Mouse (Mus musculus) regulatory T cell (primary cell): ENCODE data around the gene Dpf1.

Source experiments
- in situ Hi-C: fragments of 300-600 bp; cut with MboI, MseI; formaldehyde crosslinking; loops from one replicate; pipeline ENCODE4 v1.15.1; 2025; ENCODE audit warnings: high pct_unique_total_duplicates

Dpf1 gene

GRCm38 (mm10) chr7:29309221-29309721 is 5.5 kb downstream of the Dpf1 start:
- in situ Hi-C loops, result no loop called here

GRCm38 (mm10) chr7:29309749-29310148 is 6.0 kb downstream of the Dpf1 start:
- in situ Hi-C loops, result no loop called here

GRCm38 (mm10) chr7:29313051-29313450 is 9.3 kb downstream of the Dpf1 start:
- in situ Hi-C loops, result no loop called here

- in situ Hi-C loops, result no loop called here
Observed at GRCm38 (mm10) chr7:29313572-29314261, 10.0 kb downstream of the Dpf1 start.

- in situ Hi-C loops, result no loop called here
Observed at GRCm38 (mm10) chr7:29314844-29315628, 11.3 kb downstream of the Dpf1 start.

- in situ Hi-C loops, result no loop called here
Observed at GRCm38 (mm10) chr7:29316137-29316734, 12.5 kb downstream of the Dpf1 start.

GRCm38 (mm10) chr7:29316976-29317375 is 13.2 kb downstream of the Dpf1 start:
- in situ Hi-C loops, result no loop called here

GRCm38 (mm10) chr7:29317558-29317957 is 13.8 kb downstream of the Dpf1 start:
- in situ Hi-C loops, result no loop called here

- in situ Hi-C loops, result no loop called here
Observed at GRCm38 (mm10) chr7:29318115-29318911, 14.6 kb downstream of the Dpf1 start.

- in situ Hi-C loops, result loop anchor here (10.0 kb wide), 1 partner anchor 1185 kb away; no protein-coding TSS in a partner anchor
Observed at GRCm38 (mm10) chr7:29319337-29320307, 15.9 kb downstream of the Dpf1 start.

- in situ Hi-C loops, result loop anchor here (10.0 kb wide), 1 partner anchor 1192 kb away; no protein-coding TSS in a partner anchor
Observed at GRCm38 (mm10) chr7:29327087-29327486, 23.3 kb downstream of the Dpf1 start.

GRCm38 (mm10) chr7:29328984-29329383 is 25.2 kb downstream of the Dpf1 start:
- in situ Hi-C loops, result loop anchor here (10.0 kb wide), 1 partner anchor 1194 kb away; no protein-coding TSS in a partner anchor

GRCm38 (mm10) chr7:29334156-29334555 is 30.4 kb downstream of the Dpf1 start:
- in situ Hi-C loops, result loop anchor here (10.0 kb wide), 1 partner anchor 371 kb away; no protein-coding TSS in a partner anchor

GRCm38 (mm10) chr7:29335276-29335675 is 31.5 kb downstream of the Dpf1 start:
- in situ Hi-C loops, result loop anchor here (10.0 kb wide), 1 partner anchor 370 kb away; no protein-coding TSS in a partner anchor

GRCm38 (mm10) chr7:29335841-29336671 is 32.3 kb downstream of the Dpf1 start:
- in situ Hi-C loops, result loop anchor here (10.0 kb wide), 1 partner anchor 369 kb away; no protein-coding TSS in a partner anchor

- in situ Hi-C loops, result loop anchor here (10.0 kb wide), 1 partner anchor 368 kb away; no protein-coding TSS in a partner anchor
Observed at GRCm38 (mm10) chr7:29336795-29337319, 33.1 kb downstream of the Dpf1 start.

- in situ Hi-C loops, result loop anchor here (10.0 kb wide), 1 partner anchor 367 kb away; no protein-coding TSS in a partner anchor
Observed at GRCm38 (mm10) chr7:29337766-29338165, 34.0 kb downstream of the Dpf1 start.

GRCm38 (mm10) chr7:29338351-29338919 is 34.7 kb downstream of the Dpf1 start:
- in situ Hi-C loops, result loop anchor here (10.0 kb wide), 1 partner anchor 366 kb away; no protein-coding TSS in a partner anchor
